Mouse (Mus musculus) cerebellum, postnatal 4 days (tissue): Measurements from ENCODE around the gene Socs1.
A peak's percentile ranks its signal among the peaks of the same experiment; 100 is the strongest.

Source experiments
- DNase-seq, 2 experiments: peaks; one replicate each; pipeline ENCODE4 v3.0.0; 2022; ENCODE audit warnings: low spot score in 2 of 2, mixed read lengths in 1 of 2

Socs1 gene

GRCm38 (mm10) chr16:10763540-10764264 is 21.6 kb downstream of the Socs1 start:
- DNase-seq: no peak

GRCm38 (mm10) chr16:10762569-10763180 is 22.7 kb downstream of the Socs1 start:
- no peak for DNase-seq

- DNase-seq: no peak
Measured at GRCm38 (mm10) chr16:10761182-10761581, 24.2 kb downstream of the Socs1 start.

- no peak for DNase-seq
Measured at GRCm38 (mm10) chr16:10756168-10756567, 29.2 kb downstream of the Socs1 start.

GRCm38 (mm10) chr16:10754521-10755296 is 30.6 kb downstream of the Socs1 start:
- DNase-seq: no peak

- DNase-seq: peak in 1 of 2 experiments; percentile 54
Measured at GRCm38 (mm10) chr16:10749824-10750223, 35.5 kb downstream of the Socs1 start.

GRCm38 (mm10) chr16:10749226-10749625 is 36.1 kb downstream of the Socs1 start:
- no peak for DNase-seq

- DNase-seq: no peak
Measured at GRCm38 (mm10) chr16:10741082-10741481, 44.3 kb downstream of the Socs1 start.

- no peak for DNase-seq
Measured at GRCm38 (mm10) chr16:10739854-10740398, 45.4 kb downstream of the Socs1 start.

GRCm38 (mm10) chr16:10738866-10739265 is 46.5 kb downstream of the Socs1 start:
- no peak for DNase-seq

GRCm38 (mm10) chr16:10737571-10737970 is 47.8 kb downstream of the Socs1 start:
- DNase-seq: no peak

- no peak for DNase-seq
Measured at GRCm38 (mm10) chr16:10736364-10736763, 49.0 kb downstream of the Socs1 start.

GRCm38 (mm10) chr16:10735781-10736180 is 49.6 kb downstream of the Socs1 start:
- no peak for DNase-seq

GRCm38 (mm10) chr16:10732421-10732820 is 52.9 kb downstream of the Socs1 start:
- DNase-seq: no peak
